Mouse (Mus musculus): ENCODE data around the gene Lnpep. TPM values are rescaled to one million over a fixed set of nuclear protein-coding genes. Genes with fewer than 3 reads are reported as not detected.

Gene Lnpep
- polyA plus RNA-seq (2012; rRNA removed; ENCODE audit: low replicate concordance): 1.00 and 1.9 TPM in 2 replicates

GRCm38 (mm10) chr17:17624957-17625586 is at the start of gene Lnpep:
TSS of gene Lnpep (minus strand) at chr17:17625050.

Other genes starting within 250 kb of the Lnpep start
- 0.04 TPM in 1 of 2 replicates, not detected in the other for gene Lix1, start 222.4 kb downstream of the Lnpep start, polyA plus RNA-seq (2012; rRNA removed; ENCODE audit: low replicate concordance)
- gene Vmn2r90, start 78.7 kb upstream of the Lnpep start, polyA plus RNA-seq (2012; rRNA removed; ENCODE audit: low replicate concordance): not detected in 2 replicates
- gene Spaca6, start 202.1 kb upstream of the Lnpep start, polyA plus RNA-seq (2012; rRNA removed; ENCODE audit: low replicate concordance): 3.9 and 13.0 TPM in 2 replicates
- 0.19 TPM in 1 of 2 replicates, not detected in the other for gene Has1, start 230.2 kb upstream of the Lnpep start, polyA plus RNA-seq (2012; rRNA removed; ENCODE audit: low replicate concordance)

All from duodenum, adult 2 months (tissue).